Mouse (Mus musculus): ENCODE measurements at regions not wholly inside any gene's neighbourhood (a gene's known extent, or its start where the extent isn't known, plus 50 kb on each side); places are given as distances from the start of the nearest gene placed in this dataset.
A peak's percentile ranks its signal among the peaks of the same experiment; 100 is the strongest.

GRCm38 (mm10) chr6:107894296-107895090, 170.4 kb upstream of the Setmar start:
- Histone ChIP-seq H3K27ac (no peak overlapping the region), H3K36me3 (no peaks in the 10 kb centered on the region), H3K9ac (no peak overlapping the region), H3K4me2 (no peak overlapping the region), H3K9me3 (no peaks in the 10 kb centered on the region), H3K4me3 (no peak overlapping the region), H3K4me1 (no peaks in the 10 kb centered on the region), H3K27me3 (no peaks in the 10 kb centered on the region)
- no peak for ATAC-seq (ENCODE audit: insufficient number of reproducible peaks, insufficient read depth, low FRiP score, low TSS enrichment, low read depth)
- 57% methylated on average over 5 of the region's 5 CpGs for WGBS

- no peak overlapping the region for H3K9ac ChIP-seq
- ATAC-seq (ENCODE audit: insufficient number of reproducible peaks, insufficient read depth, low FRiP score, low TSS enrichment, low read depth) = no peak
- H3K4me3 ChIP-seq = no peak overlapping the region
- no peak overlapping the region for H3K4me2 ChIP-seq
- H3K36me3 ChIP-seq = no peaks in the 10 kb centered on the region
- no peaks in the 10 kb centered on the region for H3K9me3 ChIP-seq
- no peaks in the 10 kb centered on the region for H3K4me1 ChIP-seq
- H3K27ac ChIP-seq = no peak overlapping the region
- no peaks in the 10 kb centered on the region for H3K27me3 ChIP-seq
These were observed 154.3 kb upstream of the Setmar start for GRCm38 (mm10) chr6:107910576-107910975.

GRCm38 (mm10) chr6:107911387-107911786, 153.5 kb upstream of the Setmar start:
- Histone ChIP-seq H3K4me2 (no peak overlapping the region), H3K9me3 (no peaks in the 10 kb centered on the region), H3K27me3 (no peaks in the 10 kb centered on the region), H3K27ac (no peak overlapping the region), H3K4me3 (no peak overlapping the region), H3K9ac (no peak overlapping the region), H3K4me1 (no peaks in the 10 kb centered on the region), H3K36me3 (no peaks in the 10 kb centered on the region)
- ATAC-seq (ENCODE audit: insufficient number of reproducible peaks, insufficient read depth, low FRiP score, low TSS enrichment, low read depth) = no peak
- 62% methylated on average over 2 of the region's 2 CpGs for WGBS

GRCm38 (mm10) chr6:107923528-107924199, 141.2 kb upstream of the Setmar start:
- H3K27me3 ChIP-seq = no peaks in the 10 kb centered on the region
- H3K36me3 ChIP-seq = no peaks in the 10 kb centered on the region
- 79% methylated on average over 12 of the region's 12 CpGs for WGBS
- ATAC-seq (ENCODE audit: insufficient number of reproducible peaks, insufficient read depth, low FRiP score, low TSS enrichment, low read depth) = no peak
- H3K9me3 ChIP-seq = no peaks in the 10 kb centered on the region
- H3K9ac ChIP-seq = no peak overlapping the region
- no peaks in the 10 kb centered on the region for H3K4me1 ChIP-seq
- no peak overlapping the region for H3K27ac ChIP-seq
- H3K4me3 ChIP-seq = no peak overlapping the region
- H3K4me2 ChIP-seq = no peak overlapping the region

DNA sequence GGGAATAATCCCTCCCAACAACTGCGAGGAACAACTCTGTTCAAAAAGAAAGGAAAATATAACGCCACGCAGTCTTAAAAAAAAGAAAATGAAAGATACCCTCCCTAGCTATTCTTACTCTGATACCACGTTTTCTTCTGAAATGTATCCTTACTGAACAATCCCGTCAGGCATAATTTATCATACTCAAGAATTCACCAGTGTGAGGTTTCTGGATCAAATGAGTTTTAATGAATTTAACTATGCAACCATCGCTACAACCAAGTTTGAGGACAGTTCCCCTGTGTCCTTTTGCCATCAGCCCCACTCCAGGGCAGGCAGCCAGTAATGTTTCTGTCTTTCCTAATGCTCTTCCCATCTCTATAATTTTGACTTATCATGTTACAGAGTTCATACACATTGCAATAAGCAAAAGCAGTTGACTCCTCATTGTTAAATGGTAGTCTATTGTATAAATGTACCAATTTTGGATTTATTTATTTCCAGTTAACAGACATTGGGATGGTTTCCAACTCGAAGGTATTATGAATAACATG, 140.6 kb upstream of the Setmar start:
- Histone ChIP-seq H3K27ac (no peak overlapping the region), H3K4me2 (no peak overlapping the region), H3K9ac (no peak overlapping the region), H3K4me1 (no peaks in the 10 kb centered on the region), H3K27me3 (no peaks in the 10 kb centered on the region), H3K36me3 (no peaks in the 10 kb centered on the region), H3K4me3 (no peak overlapping the region), H3K9me3 (no peaks in the 10 kb centered on the region)
- ATAC-seq (ENCODE audit: insufficient number of reproducible peaks, insufficient read depth, low FRiP score, low TSS enrichment, low read depth) = no peak
- 71% methylated on average over 7 of the region's 7 CpGs for WGBS

DNA sequence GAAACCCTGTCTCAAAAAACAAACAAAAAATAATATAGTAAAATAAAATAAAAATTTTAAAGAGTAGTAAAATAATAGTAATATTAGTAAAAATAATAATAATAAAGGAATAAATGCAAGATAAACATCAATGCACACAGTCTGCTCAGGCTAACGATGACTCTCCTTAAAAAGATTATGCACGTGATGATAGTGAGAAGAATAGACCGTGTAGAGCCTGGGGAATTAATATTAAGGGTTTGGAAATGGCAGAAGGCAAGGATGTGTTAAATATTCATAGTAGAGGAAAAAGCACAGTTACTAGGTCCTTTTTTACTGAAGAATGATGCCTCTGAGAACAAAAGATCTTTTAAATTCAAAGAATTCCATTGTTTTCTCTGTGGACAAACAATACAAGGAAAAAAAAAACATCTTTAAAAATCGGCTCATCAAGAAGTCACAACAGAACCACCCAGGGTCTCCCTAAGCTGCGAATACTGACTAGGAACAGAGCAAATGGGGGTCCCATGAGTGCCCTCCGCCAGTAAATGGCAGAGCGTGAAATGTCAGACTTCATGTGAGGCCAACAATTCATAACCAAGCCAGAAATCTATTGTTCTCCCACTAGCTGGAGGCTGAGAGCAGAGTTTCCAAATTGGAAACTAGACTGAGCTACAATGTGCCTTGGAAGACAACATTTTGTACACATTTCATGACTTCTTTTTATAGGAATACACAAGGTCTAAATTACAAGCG, 134.2 kb upstream of the Setmar start:
- no peak overlapping the region for H3K27ac ChIP-seq
- H3K4me1 ChIP-seq = no peaks in the 10 kb centered on the region
- no peaks in the 10 kb centered on the region for H3K36me3 ChIP-seq
- H3K27me3 ChIP-seq = no peaks in the 10 kb centered on the region
- H3K4me3 ChIP-seq = no peak overlapping the region
- 0 out of 2 replicates have a peak, but pooled peaks have one; percentile 23 for ATAC-seq (ENCODE audit: insufficient number of reproducible peaks, insufficient read depth, low FRiP score, low TSS enrichment, low read depth)
- 67% methylated on average over 8 of the region's 8 CpGs for WGBS
- H3K9ac ChIP-seq = no peak overlapping the region
- H3K4me2 ChIP-seq = no peak overlapping the region
- H3K9me3 ChIP-seq = no peaks in the 10 kb centered on the region

- Histone ChIP-seq H3K27me3 (no peaks in the 10 kb centered on the region), H3K4me3 (no peak overlapping the region), H3K9ac (no peak overlapping the region), H3K4me1 (no peaks in the 10 kb centered on the region), H3K36me3 (no peaks in the 10 kb centered on the region), H3K27ac (no peak overlapping the region), H3K4me2 (no peak overlapping the region), H3K9me3 (no peaks in the 10 kb centered on the region)
- peak; percentile 26; the same call in 1 of the 2 replicates for ATAC-seq (ENCODE audit: insufficient number of reproducible peaks, insufficient read depth, low FRiP score, low TSS enrichment, low read depth)
- WGBS = 59% methylated on average over 4 of the region's 4 CpGs
These were observed 133.7 kb upstream of the Setmar start for GRCm38 (mm10) chr6:107931174-107931557.

DNA sequence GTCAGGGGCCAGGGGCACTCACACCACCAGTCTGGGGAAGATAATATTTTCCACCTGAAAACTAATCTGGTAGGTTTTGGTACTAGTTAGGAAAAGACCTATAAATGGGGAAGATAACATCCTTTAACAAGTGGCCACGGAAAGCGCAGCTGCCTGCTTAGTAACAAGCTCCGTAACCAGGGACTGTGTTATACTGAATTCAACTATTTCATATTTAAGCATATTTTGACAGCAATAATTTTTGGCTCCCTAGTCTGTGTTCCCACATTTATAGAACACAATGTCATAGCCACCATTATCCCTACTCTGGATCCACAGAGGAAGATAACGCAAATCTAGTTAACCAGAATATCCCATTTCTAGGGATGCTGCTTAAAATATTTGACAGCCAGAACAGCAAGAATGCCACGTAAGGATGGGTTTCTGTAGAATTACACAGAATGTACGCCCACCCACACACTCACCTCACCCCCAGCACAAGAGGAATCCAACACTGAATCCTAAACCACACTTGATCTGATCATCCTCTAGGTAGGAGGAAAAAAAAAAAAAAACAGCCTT, 128.7 kb upstream of the Setmar start:
- ATAC-seq (ENCODE audit: insufficient number of reproducible peaks, insufficient read depth, low FRiP score, low TSS enrichment, low read depth) = no peak
- H3K4me2 ChIP-seq = no peak overlapping the region
- H3K9ac ChIP-seq = no peak overlapping the region
- no peak overlapping the region for H3K27ac ChIP-seq
- H3K4me1 ChIP-seq = no peaks in the 10 kb centered on the region
- no peaks in the 10 kb centered on the region for H3K9me3 ChIP-seq
- no peaks in the 10 kb centered on the region for H3K27me3 ChIP-seq
- no peaks in the 10 kb centered on the region for H3K36me3 ChIP-seq
- WGBS = 85% methylated on average over 6 of the region's 6 CpGs
- H3K4me3 ChIP-seq = no peak overlapping the region

DNA sequence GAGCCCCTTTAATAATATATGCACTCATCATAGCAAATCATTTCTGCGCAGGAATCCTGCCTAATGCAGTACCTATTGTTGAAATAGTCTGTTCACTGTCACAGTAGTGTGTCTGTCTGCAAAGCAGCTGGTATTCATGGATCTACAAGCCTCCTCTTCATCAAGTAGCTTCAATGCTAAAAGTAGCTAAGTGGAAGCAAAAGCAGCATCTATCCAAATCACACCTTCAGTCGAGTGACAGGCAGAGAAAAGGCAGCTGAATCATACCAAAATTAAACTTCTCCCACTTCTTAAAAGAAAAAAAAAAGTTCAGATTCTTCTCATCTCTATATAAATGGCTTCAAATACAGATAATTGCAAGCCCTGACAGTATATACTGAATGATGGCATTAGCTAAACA, 96.2 kb upstream of the Setmar start:
- no peak overlapping the region for H3K27ac ChIP-seq
- no peak overlapping the region for H3K4me2 ChIP-seq
- H3K27me3 ChIP-seq = no peaks in the 10 kb centered on the region
- no peak overlapping the region for H3K9ac ChIP-seq
- no peak for ATAC-seq (ENCODE audit: insufficient number of reproducible peaks, insufficient read depth, low FRiP score, low TSS enrichment, low read depth)
- no peaks in the 10 kb centered on the region for H3K9me3 ChIP-seq
- 76% methylated on average over 2 of the region's 2 CpGs for WGBS
- no peak overlapping the region for H3K4me3 ChIP-seq
- no peaks in the 10 kb centered on the region for H3K36me3 ChIP-seq
- H3K4me1 ChIP-seq = no peaks in the 10 kb centered on the region

DNA sequence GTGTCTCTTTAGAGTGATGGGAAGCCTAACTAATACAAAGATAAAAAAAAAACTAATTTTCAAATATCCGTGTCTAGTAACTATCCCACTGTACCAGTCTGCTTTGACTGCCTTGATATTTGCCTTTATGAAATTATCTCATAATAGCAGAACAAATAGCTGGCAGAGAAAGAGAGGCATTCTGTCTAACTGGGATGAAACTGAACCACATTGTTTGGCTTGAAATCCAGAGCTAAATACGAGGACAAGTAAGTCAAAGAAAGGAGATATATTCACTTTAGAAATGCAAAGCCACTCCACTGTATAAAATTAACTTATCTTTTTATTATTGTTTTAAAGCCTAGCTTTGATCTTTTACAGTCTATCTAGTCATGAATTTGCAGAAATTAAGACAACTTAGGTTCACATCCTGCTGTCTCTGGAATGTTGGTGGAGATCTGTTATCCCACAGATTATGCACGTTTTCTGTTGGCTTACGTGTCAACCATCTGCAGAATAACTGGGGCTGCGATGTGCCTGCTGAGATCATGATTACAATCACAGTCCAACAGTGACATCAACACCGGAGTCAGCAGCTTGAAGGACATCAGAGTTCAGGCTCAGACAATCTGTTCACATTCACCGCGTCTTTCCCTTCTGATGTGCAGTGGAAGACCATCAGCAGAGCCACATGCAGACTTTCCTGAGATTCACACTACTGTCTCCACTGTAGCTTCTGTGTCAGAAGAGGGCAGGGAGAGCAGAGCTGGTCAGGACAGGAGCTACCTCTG, 65.7 kb upstream of the Setmar start:
- H3K36me3 ChIP-seq = no peaks in the 10 kb centered on the region
- 80% methylated on average over 8 of the region's 8 CpGs for WGBS
- H3K4me2 ChIP-seq = no peak overlapping the region
- H3K4me3 ChIP-seq = no peak overlapping the region
- H3K27me3 ChIP-seq = no peaks in the 10 kb centered on the region
- H3K9me3 ChIP-seq = no peaks in the 10 kb centered on the region
- ATAC-seq (ENCODE audit: insufficient number of reproducible peaks, insufficient read depth, low FRiP score, low TSS enrichment, low read depth) = no peak
- H3K9ac ChIP-seq = no peak overlapping the region
- no peak overlapping the region for H3K27ac ChIP-seq
- no peaks in the 10 kb centered on the region for H3K4me1 ChIP-seq

DNA sequence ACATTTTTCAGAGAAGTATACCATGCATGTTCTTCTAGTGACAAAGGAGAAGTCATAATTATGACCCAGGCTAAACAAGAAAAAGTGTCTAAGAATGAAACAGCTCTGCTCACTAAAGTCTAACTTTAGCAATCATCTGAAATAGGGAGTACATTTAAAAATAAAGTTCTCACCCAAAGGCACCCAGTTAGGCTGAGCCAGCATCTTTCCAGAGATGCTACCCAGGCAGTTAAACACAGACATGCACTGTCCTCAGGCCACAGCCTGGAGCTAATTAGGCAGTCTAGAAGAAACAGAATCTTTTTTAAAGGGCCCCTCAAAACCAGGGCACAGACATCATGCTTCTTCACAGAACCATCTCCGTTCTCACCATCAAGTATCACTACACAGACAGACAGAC, 61.6 kb upstream of the Setmar start:
- 63% methylated on average over 1 of the region's 1 CpGs for WGBS
- Histone ChIP-seq H3K9me3 (no peaks in the 10 kb centered on the region), H3K9ac (no peak overlapping the region), H3K4me2 (no peak overlapping the region), H3K4me1 (no peaks in the 10 kb centered on the region), H3K4me3 (no peak overlapping the region), H3K27ac (no peak overlapping the region), H3K36me3 (no peaks in the 10 kb centered on the region), H3K27me3 (no peaks in the 10 kb centered on the region)
- no peak for ATAC-seq (ENCODE audit: insufficient number of reproducible peaks, insufficient read depth, low FRiP score, low TSS enrichment, low read depth)
